22 mouse cellular contexts compared by ENCODE assay signal in genomic region chr13:92705016-92705535, GRCm38 (mm10).
DNase-seq lines count a peak whose midpoint lies in the region; ATAC-seq and TF ChIP-seq lines count a peak whose summit lies in the region.
"Had no signal": no experiment of that assay in that cellular context is flagged by ENCODE, and none has a peak within 500 bp of the region (broad histone marks: within the 10 kb centered on the region; RNA-seq: fewer than 3 reads in every experiment).

No protein-coding gene starts in this region.

- H3K27me3 ChIP-seq in intestine, embryonic 14.5 days (replicated peaks; ENCODE audit: control insufficient read depth, insufficient read depth, low read length), result no peaks in the 10 kb centered on the region
- H3K27me3 ChIP-seq in intestine, postnatal 0 days (replicated peaks; ENCODE audit: control insufficient read depth, insufficient read depth, low read length), result no peaks in the 10 kb centered on the region
- 0 out of 2 replicates have a peak, but pooled peaks cover 2% of the 10 kb centered on the region for H3K27me3 ChIP-seq in midbrain, embryonic 11.5 days (ENCODE audit: control insufficient read depth, insufficient read depth, low read length)
- no peaks in the 10 kb centered on the region for H3K27me3 ChIP-seq in midbrain, embryonic 14.5 days (ENCODE audit: control insufficient read depth, insufficient read depth, low read length)
- H3K27me3 ChIP-seq in neural tube, embryonic 13.5 days, result no peaks in the 10 kb centered on the region
- H3K27me3 ChIP-seq: embryonic facial prominence, embryonic 13.5 days; forebrain, embryonic 15.5 days had no signal

- peaks cover 7% of the 10 kb centered on the region; the same call in 1 of the 2 replicates for H3K4me1 ChIP-seq in intestine, embryonic 14.5 days (replicated peaks; ENCODE audit: control insufficient read depth, insufficient read depth, low read length)
- no peaks in the 10 kb centered on the region for H3K4me1 ChIP-seq in intestine, postnatal 0 days (replicated peaks; ENCODE audit: control insufficient read depth, insufficient read depth, low read length)
- H3K4me1 ChIP-seq in midbrain, embryonic 11.5 days (ENCODE audit: control insufficient read depth, insufficient read depth, low read length), result peaks cover 8% of the 10 kb centered on the region
- no peaks in the 10 kb centered on the region for H3K4me1 ChIP-seq in midbrain, embryonic 14.5 days (ENCODE audit: control insufficient read depth, insufficient read depth, low read length)
- H3K4me1 ChIP-seq in neural tube, embryonic 13.5 days (replicated peaks), result peaks cover 26% of the 10 kb centered on the region
- H3K4me1 ChIP-seq: embryonic facial prominence, embryonic 13.5 days; forebrain, embryonic 15.5 days had no signal

- no peak for ATAC-seq in intestine, embryonic 14.5 days (replicated peaks; ENCODE audit: low FRiP score, low TSS enrichment, low read depth)
- ATAC-seq in intestine, postnatal 0 days, result no peak
- no peak for ATAC-seq in midbrain, embryonic 11.5 days (ENCODE audit: low FRiP score)
- ATAC-seq in midbrain, embryonic 14.5 days (ENCODE audit: low FRiP score, low TSS enrichment), result no peak
- no peak for ATAC-seq in neural tube, embryonic 13.5 days (ENCODE audit: low read depth)
- ATAC-seq: CD4-positive, CD25-positive, alpha-beta regulatory T cell, adult 4 months; forebrain, embryonic 15.5 days; hindbrain, embryonic 16.5 days had no signal

- H3K27ac ChIP-seq in intestine, embryonic 14.5 days (ENCODE audit: low read depth), result no peak overlapping the region
- H3K27ac ChIP-seq in intestine, postnatal 0 days (ENCODE audit: low read depth, low read length), result no peak overlapping the region
- no peak overlapping the region for H3K27ac ChIP-seq in midbrain, embryonic 11.5 days (ENCODE audit: low read depth, low read length)
- no peak overlapping the region for H3K27ac ChIP-seq in midbrain, embryonic 14.5 days (replicated peaks; ENCODE audit: low read depth, low read length)
- H3K27ac ChIP-seq in neural tube, embryonic 13.5 days (replicated peaks), result peak overlapping the region; percentile 34
- H3K27ac ChIP-seq: embryonic facial prominence, embryonic 10.5 days; embryonic facial prominence, embryonic 13.5 days; forebrain, embryonic 12.5 days; forebrain, embryonic 15.5 days; hindbrain, embryonic 13.5 days had no signal

- no peak overlapping the region for H3K4me2 ChIP-seq in intestine, embryonic 14.5 days (ENCODE audit: low read length)
- H3K4me2 ChIP-seq in intestine, postnatal 0 days (replicated peaks; ENCODE audit: low read depth), result no peak overlapping the region
- H3K4me2 ChIP-seq in midbrain, embryonic 11.5 days, result no peak overlapping the region
- H3K4me2 ChIP-seq in midbrain, embryonic 14.5 days (ENCODE audit: low read length), result no peak overlapping the region
- no peak overlapping the region for H3K4me2 ChIP-seq in neural tube, embryonic 13.5 days
- H3K4me2 ChIP-seq: embryonic facial prominence, embryonic 13.5 days; forebrain, embryonic 12.5 days; forebrain, embryonic 15.5 days; heart, embryonic 11.5 days; hindbrain, embryonic 13.5 days had no signal

- no peak overlapping the region for H3K9ac ChIP-seq in intestine, embryonic 14.5 days (ENCODE audit: low read length)
- H3K9ac ChIP-seq in intestine, postnatal 0 days (ENCODE audit: low read depth, low read length), result no peak overlapping the region
- H3K9ac ChIP-seq in midbrain, embryonic 11.5 days (ENCODE audit: low read length), result no peak overlapping the region
- no peak overlapping the region for H3K9ac ChIP-seq in midbrain, embryonic 14.5 days (replicated peaks; ENCODE audit: low read length)
- H3K9ac ChIP-seq in neural tube, embryonic 13.5 days, result no peak overlapping the region
- H3K9ac ChIP-seq: embryonic facial prominence, embryonic 13.5 days; forebrain, embryonic 12.5 days; forebrain, embryonic 15.5 days; hindbrain, embryonic 13.5 days had no signal

- WGBS in intestine, embryonic 14.5 days, result 89% methylated on average over 7 of the region's 7 CpGs
- 89% methylated on average over 7 of the region's 7 CpGs for WGBS in intestine, postnatal 0 days
- WGBS in midbrain, embryonic 11.5 days, result 92% methylated on average over 7 of the region's 7 CpGs
- WGBS in midbrain, embryonic 14.5 days, result 92% methylated on average over 7 of the region's 7 CpGs
- WGBS in neural tube, embryonic 13.5 days, result 85% methylated on average over 7 of the region's 7 CpGs

- no peak overlapping the region for H3K4me3 ChIP-seq in intestine, embryonic 14.5 days (ENCODE audit: low read depth, low read length)
- no peak overlapping the region for H3K4me3 ChIP-seq in intestine, postnatal 0 days (ENCODE audit: low read depth, low read length)
- H3K4me3 ChIP-seq in midbrain, embryonic 11.5 days (ENCODE audit: low read depth, low read length), result no peak overlapping the region
- H3K4me3 ChIP-seq in midbrain, embryonic 14.5 days (replicated peaks; ENCODE audit: low read depth, low read length), result no peak overlapping the region
- no peak overlapping the region for H3K4me3 ChIP-seq in neural tube, embryonic 13.5 days
- H3K4me3 ChIP-seq: embryonic facial prominence, embryonic 10.5 days; embryonic facial prominence, embryonic 13.5 days; erythroblast, embryonic 14.5 days; forebrain, embryonic 12.5 days; forebrain, embryonic 15.5 days; hindbrain, embryonic 13.5 days had no signal

- DNase-seq in intestine, embryonic 14.5 days (ENCODE audit: low spot score), result peak; percentile 50
- peak; percentile 71 for DNase-seq in midbrain, embryonic 11.5 days (ENCODE audit: low spot score, missing footprints)
- no peak for DNase-seq in midbrain, embryonic 14.5 days
- no peak for DNase-seq in thymus, postnatal 14 days
- DNase-seq: adrenal gland, postnatal 25 days; cerebellum, adult 11-12 months; cerebellum, adult 8-10 months; cerebellum, postnatal 10 days; cerebellum, postnatal 36 days; embryo, embryonic 11 days; gastrocnemius, postnatal 25 days had no signal

- no peaks in the 10 kb centered on the region for H3K9me3 ChIP-seq in intestine, embryonic 14.5 days (ENCODE audit: control insufficient read depth, low read length)
- no peaks in the 10 kb centered on the region for H3K9me3 ChIP-seq in intestine, postnatal 0 days (ENCODE audit: control insufficient read depth)
- no peaks in the 10 kb centered on the region for H3K9me3 ChIP-seq in midbrain, embryonic 11.5 days (ENCODE audit: control insufficient read depth, low read length)
- no peaks in the 10 kb centered on the region for H3K9me3 ChIP-seq in midbrain, embryonic 14.5 days (ENCODE audit: control insufficient read depth, low read length)
- no peaks in the 10 kb centered on the region for H3K9me3 ChIP-seq in neural tube, embryonic 13.5 days
- H3K9me3 ChIP-seq: embryonic facial prominence, embryonic 10.5 days; embryonic facial prominence, embryonic 13.5 days; forebrain, embryonic 12.5 days; forebrain, embryonic 15.5 days; hindbrain, embryonic 13.5 days had no signal

- peaks cover 31% of the 10 kb centered on the region for H3K36me3 ChIP-seq in intestine, embryonic 14.5 days (ENCODE audit: control insufficient read depth, insufficient read depth, low read length)
- H3K36me3 ChIP-seq in intestine, postnatal 0 days (ENCODE audit: control insufficient read depth, insufficient read depth), result peaks cover 34% of the 10 kb centered on the region; the same call in 1 of the 2 replicates
- no peaks in the 10 kb centered on the region for H3K36me3 ChIP-seq in midbrain, embryonic 11.5 days (ENCODE audit: control insufficient read depth, insufficient read depth, low read length)
- H3K36me3 ChIP-seq in midbrain, embryonic 14.5 days (ENCODE audit: control insufficient read depth, insufficient read depth, low read length), result peaks cover 10% of the 10 kb centered on the region; the same call in 1 of the 2 replicates
- peaks cover 48% of the 10 kb centered on the region for H3K36me3 ChIP-seq in neural tube, embryonic 13.5 days
- H3K36me3 ChIP-seq: forebrain, embryonic 12.5 days had no signal

- TF ChIP-seq CTCF in intestine, postnatal 0 days (IDR thresholded peaks at IDR 0.05; ENCODE audit: low read depth), result no peak

Comparison
In these comparisons a context has a peak if more than half of its experiments do, and no peak if none do; other contexts are left out.
1. DNase-seq: peak in intestine, embryonic 14.5 days (single experiment) and midbrain, embryonic 11.5 days (single experiment); none in midbrain, embryonic 14.5 days (single experiment) and thymus, postnatal 14 days (single experiment).